Mouse (Mus musculus) neural tube, embryonic 12.5 days (tissue): ENCODE data around the gene Serpina3g. TPM values are rescaled to one million over a fixed set of nuclear protein-coding genes. Genes with fewer than 3 reads are reported as not detected.

Source experiments
- polyA plus RNA-seq: library from polyadenylated mRNA; unstranded; fragments of >200 nt; fragmentation: Nextera tagmentation; extraction: Ambion mirVana; gene quantifications from 2 replicates; pipeline ENCODE4 v1.2.1, GENCODE M21; 2016

The Serpina3g gene
- polyA plus RNA-seq, 1 experiment from 2014 or later, result 2.1 TPM

Other genes with a start within 250 kb of the Serpina3g start
- not detected in 2 replicates for gene Serpina11, start 246.3 kb upstream of the Serpina3g start, polyA plus RNA-seq
- not detected in 2 replicates for gene Serpina9, start 222.5 kb upstream of the Serpina3g start, polyA plus RNA-seq
- not detected in 2 replicates for gene Serpina12, start 191.8 kb upstream of the Serpina3g start, polyA plus RNA-seq
- not detected in 2 replicates for gene Serpina5, start 135.1 kb upstream of the Serpina3g start, polyA plus RNA-seq
- gene Serpina3a, start 123.5 kb upstream of the Serpina3g start, polyA plus RNA-seq, result not detected in 2 replicates
- not detected in 2 replicates for gene Serpina3b, start 108.2 kb upstream of the Serpina3g start, polyA plus RNA-seq
- not detected in 2 replicates for gene Serpina3c, start 82.4 kb upstream of the Serpina3g start, polyA plus RNA-seq
- not detected in 2 replicates for gene Serpina3f, start 21.7 kb upstream of the Serpina3g start, polyA plus RNA-seq
- 0.30 TPM in 1 of 2 replicates, not detected in the other for gene Serpina3i, start 26.9 kb downstream of the Serpina3g start, polyA plus RNA-seq
- gene Serpina3j, start 78.3 kb downstream of the Serpina3g start, polyA plus RNA-seq, result not detected in 2 replicates
- gene Serpina3k, start 102.2 kb downstream of the Serpina3g start, polyA plus RNA-seq, result not detected in 2 replicates
- gene Serpina3m, start 102.2 kb downstream of the Serpina3g start, polyA plus RNA-seq, result not detected in 2 replicates
- gene Serpina3n, start 170.5 kb downstream of the Serpina3g start, polyA plus RNA-seq, result 0.09 and 0.15 TPM in 2 replicates
- 0.20 and 0.32 TPM in 2 replicates for gene Gsc, start 237.1 kb downstream of the Serpina3g start, polyA plus RNA-seq